Mouse (Mus musculus) C2C12 (cell line): Measurements from ENCODE around the gene Ptk7.

ENCODE experiments used
- CEBPB ChIP-seq: IDR thresholded peaks from one replicate; pipeline ENCODE4 v1.6.1; 2011; ENCODE audit warnings: low read depth, mild to moderate bottlenecking, control low read depth, moderate library complexity
- CTCF ChIP-seq: IDR thresholded peaks from one replicate; pipeline ENCODE4 v1.5.1; 2011; ENCODE audit not compliant: control insufficient read depth, insufficient read depth, insufficient read length
- FOSL1 ChIP-seq: IDR thresholded peaks from one replicate; pipeline ENCODE4 v1.8.0; 2011; ENCODE audit warnings: mild to moderate bottlenecking, low read length; ENCODE audit not compliant: poor library complexity, insufficient read depth, severe bottlenecking
- MAX ChIP-seq: IDR thresholded peaks from one replicate; pipeline ENCODE4 v1.6.1; 2011; ENCODE audit warnings: mild to moderate bottlenecking, control low read depth
- MYOD1 ChIP-seq: IDR thresholded peaks from one replicate; pipeline ENCODE4 v1.6.1; 2011; ENCODE audit warnings: low read depth; ENCODE audit not compliant: control insufficient read depth, insufficient read length
- USF1 ChIP-seq: IDR thresholded peaks from one replicate; pipeline ENCODE4 v1.6.1; 2011; ENCODE audit warnings: low read depth, mild to moderate bottlenecking, control low read depth, moderate library complexity

GRCm38 (mm10) chr17:46552151-46552550 is 77.2 kb downstream of the Ptk7 start:
- TF ChIP-seq CTCF = no peak
- no peak for TF ChIP-seq MYOD1
- TF ChIP-seq CEBPB = no peak
- TF ChIP-seq FOSL1 = no peak
- TF ChIP-seq USF1 = no peak
- no peak for TF ChIP-seq MAX
